Mouse (Mus musculus) left cerebral cortex, postnatal 10 days (tissue): ENCODE data around the gene Cma1. TPM values are rescaled to one million over a fixed set of nuclear protein-coding genes. Genes with fewer than 3 reads are reported as not detected.

Experiments used
- DNase-seq, 2 experiments: peaks; one replicate each; pipeline ENCODE4 v3.0.0; 2021 to 2022; ENCODE audit warnings: low spot score in 2 of 2, mixed read lengths in 1 of 2; ENCODE audit errors: extremely low spot score in 1 of 2
- intact Hi-C: fragments of 180-260 bp; cut with DNase I; formaldehyde crosslinking; loops from one replicate; pipeline ENCODE4 v1.15.1; 2025
- total RNA-seq, 2 experiments: library from RNA; stranded (reverse); gene quantifications; 2 replicates each; pipeline ENCODE4 v1.2.3; 2021

Gene Cma1
- total RNA-seq, 2 experiments from 2014 or later, result 0.43 TPM; not detected in 1

- intact Hi-C loops, result no loop called here
- DNase-seq, result no peak
These were observed 45.5 kb downstream of the Cma1 start for GRCm38 (mm10) chr14:55898947-55899346.

GRCm38 (mm10) chr14:55897671-55898070, 46.8 kb downstream of the Cma1 start:
- no peak for DNase-seq

More at GRCm38 (mm10) chr14:55897671-55898070, 46.8 kb downstream of the Cma1 start:
- intact Hi-C loops, result no loop called here

Other genes with a start within 250 kb of the Cma1 start
- under 1 TPM in 1 of 2 experiments, not detected in 1; 0.24 TPM for gene Tgm1, start 230.7 kb downstream of the Cma1 start, total RNA-seq
- gene Rabggta, start 222.4 kb downstream of the Cma1 start, total RNA-seq, result 10 to 100 TPM; 46.6 to 48.2 TPM
- 10 to 100 TPM; 93.2 to 94.9 TPM for gene Dhrs1, start 199.0 kb downstream of the Cma1 start, total RNA-seq
- 10 to 100 TPM; 15.8 to 18.5 TPM for gene Nop9, start 199.0 kb downstream of the Cma1 start, total RNA-seq
- gene Cideb, start 186.2 kb downstream of the Cma1 start, total RNA-seq, result under 1 TPM; 0.49 to 0.84 TPM
- gene Ltb4r2, start 183.2 kb downstream of the Cma1 start, total RNA-seq, result under 1 TPM; 0.41 to 0.43 TPM
- gene Ltb4r1, start 178.7 kb downstream of the Cma1 start, total RNA-seq, result under 1 TPM; 0.51 to 0.64 TPM
- 1 to 10 TPM; 3.3 to 4.0 TPM for gene Adcy4, start 160.6 kb downstream of the Cma1 start, total RNA-seq
- gene Ripk3, start 155.8 kb downstream of the Cma1 start, total RNA-seq, result 1 to 10 TPM; 2.0 to 2.6 TPM
- 1 to 10 TPM; 3.9 to 4.1 TPM for gene Nfatc4, start 121.5 kb downstream of the Cma1 start, total RNA-seq
- gene Nynrin, start 90.7 kb downstream of the Cma1 start, total RNA-seq, result 10 to 100 TPM; 12.3 to 13.1 TPM
- under 1 TPM; 0.28 to 0.65 TPM for gene Cbln3, start 60.3 kb downstream of the Cma1 start, total RNA-seq
- 10 to 100 TPM in 1 of 2 experiments, 1 to 10 TPM in 1; 9.8 to 11.3 TPM for gene Khnyn, start 59.7 kb downstream of the Cma1 start, total RNA-seq
- 10 to 100 TPM; 90.4 to 96.1 TPM for gene Sdr39u1, start 44.4 kb downstream of the Cma1 start, total RNA-seq
- gene Cma2, start 6.3 kb upstream of the Cma1 start, total RNA-seq, result not detected
- not detected for gene Mcpt1, start 73.3 kb upstream of the Cma1 start, total RNA-seq
- not detected for gene Mcpt9, start 85.8 kb upstream of the Cma1 start, total RNA-seq
- not detected for gene Mcpt2, start 97.4 kb upstream of the Cma1 start, total RNA-seq
- gene Mcpt4, start 117.6 kb upstream of the Cma1 start, total RNA-seq, result not detected
- not detected for gene Mcpt8, start 140.6 kb upstream of the Cma1 start, total RNA-seq
- not detected for gene Ctsg, start 157.9 kb upstream of the Cma1 start, total RNA-seq
- gene Gzme, start 175.9 kb upstream of the Cma1 start, total RNA-seq, result not detected
- not detected for gene Gzmd, start 187.9 kb upstream of the Cma1 start, total RNA-seq
- not detected for gene Gzmg, start 214.9 kb upstream of the Cma1 start, total RNA-seq
- not detected for gene Gzmn, start 229.9 kb upstream of the Cma1 start, total RNA-seq